Mouse (Mus musculus) embryo, embryonic 11.5 days (tissue): ENCODE data around the gene Gm10413.
"Not testable (repeated sequence)": the region's sequence is repeated elsewhere in the genome, so short reads cannot be mapped to it uniquely, and the experiment has no call there.

Experiments
- DNase-seq: peaks from one replicate; pipeline ENCODE4 v3.0.0-alpha.2; 2012; ENCODE audit warnings: low read depth, low spot score

Gm10413 gene

GRCm38 (mm10) chr14:3394793-3395192 is at the start of gene Gm10413:
Gm10413 (plus strand) TSS chr14:3395093.
- DNase-seq = not testable (repeated sequence)

GRCm38 (mm10) chr14:3412314-3412713 is 17.4 kb downstream of the Gm10413 start, which contains the start of gene Gm10409:
Gm10409 (plus strand) TSS chr14:3412614.
- DNase-seq = not testable (repeated sequence)

DNA sequence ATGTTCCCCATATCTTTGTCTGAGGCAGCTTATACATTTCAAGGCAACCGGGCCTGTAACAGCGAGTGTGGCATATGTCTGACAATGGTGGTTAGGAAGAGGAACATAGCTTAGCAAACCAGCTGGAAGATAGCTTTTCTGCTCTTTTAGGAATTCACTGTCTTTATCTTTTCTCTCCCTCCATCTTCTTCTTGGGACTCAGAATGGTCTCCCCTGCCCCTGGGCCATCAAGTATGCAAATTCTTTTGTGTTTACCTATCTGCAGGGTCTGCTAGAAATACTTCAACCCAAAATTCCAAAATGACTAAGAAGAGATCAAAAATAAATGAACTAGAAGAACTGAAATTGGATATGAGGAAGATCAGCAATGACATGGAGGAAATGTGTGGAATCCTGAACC is 32.9 kb downstream of the Gm10413 start, which contains the start of gene Gm3005:
Gm3005 (plus strand) TSS at position 301 of the 400 bp plus-strand sequence.
- not testable (repeated sequence) for DNase-seq

GRCm38 (mm10) chr14:3449079-3449478 is 54.2 kb downstream of the Gm10413 start, which contains the start of gene Gm10408:
Gm10408 (plus strand) TSS chr14:3449379.
- not testable (repeated sequence) for DNase-seq
